Mouse (Mus musculus) forebrain, embryonic 11.5 days (tissue): Measurements from ENCODE around the gene Slc34a3. TPM values are rescaled to one million over a fixed set of nuclear protein-coding genes. Genes with fewer than 3 reads are reported as not detected.

Source experiments
- ATAC-seq: fragments of 200-750 bp; cut with Nextera tagmentation; replicated peaks from 2 replicates; pipeline ENCODE4 v1.8.0; 2017; ENCODE audit warnings: moderate TSS enrichment; ENCODE audit not compliant: low FRiP score
- DNase-seq: peaks from one replicate; pipeline ENCODE4 v3.0.0-alpha.2; 2017; ENCODE audit warnings: low spot score
- H3K27ac ChIP-seq: fragments of 300-500 bp; sonication (generic); 2 replicates; pipeline ENCODE4 v1.5.1; 2014; ENCODE audit warnings: low read depth, low read length
- H3K27me3 ChIP-seq: fragments of 300-500 bp; sonication (generic); 2 replicates; pipeline ENCODE4 v1.6.1; 2014; ENCODE audit warnings: mild to moderate bottlenecking, low read length, mixed read lengths; ENCODE audit not compliant: control insufficient read depth, insufficient read depth
- H3K36me3 ChIP-seq: fragments of 300-500 bp; sonication (generic); 2 replicates; pipeline ENCODE4 v1.6.1; 2014; ENCODE audit warnings: mild to moderate bottlenecking, low read length, moderate library complexity, mixed read lengths; ENCODE audit not compliant: control insufficient read depth, insufficient read depth
- H3K4me1 ChIP-seq: fragments of 300-500 bp; sonication (generic); replicated peaks from 2 replicates; pipeline ENCODE4 v1.6.1; 2014; ENCODE audit warnings: low read length, mixed read lengths; ENCODE audit not compliant: control insufficient read depth, insufficient read depth
- H3K4me2 ChIP-seq: fragments of 300-500 bp; sonication (generic); 2 replicates; pipeline ENCODE4 v1.6.1; 2014; ENCODE audit warnings: low read depth, mild to moderate bottlenecking, low read length, moderate library complexity, mixed read lengths; ENCODE audit not compliant: severe bottlenecking
- H3K4me3 ChIP-seq: fragments of 300-500 bp; sonication (generic); 2 replicates; pipeline ENCODE4 v1.5.1; 2014; ENCODE audit warnings: low read depth, low read length
- H3K9ac ChIP-seq: fragments of 300-500 bp; sonication (generic); 2 replicates; pipeline ENCODE4 v1.6.1; 2014; ENCODE audit warnings: low read length
- H3K9me3 ChIP-seq: fragments of 300-500 bp; sonication (generic); 2 replicates; pipeline ENCODE4 v1.6.1; 2016; ENCODE audit warnings: low read length, mixed read lengths; ENCODE audit not compliant: control insufficient read depth
- WGBS: fragments of 180-500 bp; shearing (Covaris S2); extraction: QIAGEN DNeasy Blood & Tissue Kit; methylation state at CpG from one replicate; pipeline ENCODE4 v1.1.7; 2014; 5-methylcytosine and 5-hydroxymethylcytosine counted together
- polyA plus RNA-seq: library from polyadenylated mRNA; unstranded; fragments of >200 nt; fragmentation: Nextera tagmentation; extraction: Ambion mirVana; gene quantifications from 2 replicates; pipeline ENCODE4 v1.2.1, GENCODE M21; 2014

Slc34a3 gene
- polyA plus RNA-seq, 1 experiment from 2014 or later, result not detected

- DNase-seq, result peak; percentile 98
- H3K36me3 ChIP-seq, result no peaks in the 10 kb centered on the region
- no peaks in the 10 kb centered on the region for H3K27me3 ChIP-seq
- H3K9ac ChIP-seq, result peak overlapping the region; percentile 70
- ATAC-seq, result peak; percentile 97
- no peaks in the 10 kb centered on the region for H3K9me3 ChIP-seq
- 2% methylated on average over 41 of the region's 41 CpGs for WGBS
- H3K4me1 ChIP-seq, result peaks cover 5% of the 10 kb centered on the region; the same call in 1 of the 2 replicates
- H3K4me2 ChIP-seq, result peak overlapping the region; percentile 51
- H3K27ac ChIP-seq, result peak overlapping the region; percentile 97
- H3K4me3 ChIP-seq, result peak overlapping the region; percentile 92
Measured at GRCm38 (mm10) chr2:25224766-25225752, 9.1 kb downstream of the Slc34a3 start.

DNA sequence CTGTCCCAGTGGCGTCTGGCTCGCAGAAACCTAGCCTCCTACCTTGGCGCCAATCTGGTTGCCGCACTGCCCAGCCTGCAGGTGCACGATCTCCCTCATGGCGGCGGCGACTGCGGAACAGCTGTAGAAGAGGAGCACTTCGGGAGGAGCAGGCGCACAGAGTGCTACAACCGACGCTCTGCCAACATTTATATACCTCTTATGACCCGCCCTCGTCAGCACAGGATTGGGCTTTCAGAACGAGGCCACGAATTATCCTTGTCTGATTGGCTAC is 9.7 kb downstream of the Slc34a3 start, which contains the start of gene Tubb4b:
TSS of gene Tubb4b (minus strand) at position 211 of the 274 bp plus-strand sequence.
- peak within 1 kb of the TSS; percentile 86 for H3K9ac ChIP-seq
- DNase-seq (no peak), ATAC-seq (no peak)
- H3K27ac ChIP-seq, result peak within 1 kb of the TSS; percentile 97
- peaks cover 5% of the 10 kb centered on the region; the same call in 1 of the 2 replicates for H3K4me1 ChIP-seq
- no peaks in the 10 kb centered on the region for H3K36me3 ChIP-seq
- no peaks in the 10 kb centered on the region for H3K9me3 ChIP-seq
- WGBS, result 1% methylated on average over 17 of the region's 17 CpGs
- H3K27me3 ChIP-seq, result no peaks in the 10 kb centered on the region
- H3K4me3 ChIP-seq, result peak within 1 kb of the TSS; percentile 92
- peak within 1 kb of the TSS; percentile 94 for H3K4me2 ChIP-seq

DNA sequence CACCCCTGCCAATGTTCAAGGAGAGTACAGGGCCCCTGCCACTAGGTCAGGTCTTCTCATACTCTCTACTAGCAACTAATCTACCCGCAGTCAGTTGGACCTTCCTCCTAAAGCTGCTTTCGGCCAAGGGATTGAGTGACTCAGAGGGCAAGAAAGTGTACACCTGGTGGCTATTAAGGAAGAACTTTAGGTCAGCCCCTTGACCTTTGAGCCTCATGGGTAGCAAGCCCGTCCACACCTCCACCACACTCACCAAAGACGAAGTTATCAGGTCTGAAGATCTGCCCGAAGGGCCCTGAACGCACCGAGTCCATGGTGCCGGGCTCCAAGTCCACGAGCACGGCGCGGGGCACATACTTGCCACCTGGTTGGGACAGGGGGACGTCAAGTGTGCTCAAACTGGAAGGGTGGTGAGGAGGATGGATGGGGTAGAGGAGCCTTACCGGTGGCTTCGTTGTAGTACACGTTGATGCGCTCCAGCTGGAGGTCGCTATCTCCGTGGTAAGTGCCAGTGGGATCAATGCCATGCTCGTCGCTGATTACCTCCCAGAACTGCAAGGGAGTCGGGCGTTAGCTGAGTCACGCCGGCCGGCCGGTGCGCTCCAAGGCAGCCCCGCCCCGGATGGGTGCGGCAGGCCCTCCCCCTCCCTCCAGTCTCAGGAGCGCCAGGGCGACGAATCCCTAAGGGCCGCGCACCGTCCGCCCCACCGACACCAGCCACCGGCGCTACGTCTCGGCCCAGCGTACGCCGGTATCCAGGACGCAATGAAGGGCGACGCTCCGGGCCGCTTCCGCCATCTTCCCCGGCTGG is 10.3 kb downstream of the Slc34a3 start:
- peak; percentile 86 for DNase-seq
- peak; percentile 39 for ATAC-seq

DNA sequence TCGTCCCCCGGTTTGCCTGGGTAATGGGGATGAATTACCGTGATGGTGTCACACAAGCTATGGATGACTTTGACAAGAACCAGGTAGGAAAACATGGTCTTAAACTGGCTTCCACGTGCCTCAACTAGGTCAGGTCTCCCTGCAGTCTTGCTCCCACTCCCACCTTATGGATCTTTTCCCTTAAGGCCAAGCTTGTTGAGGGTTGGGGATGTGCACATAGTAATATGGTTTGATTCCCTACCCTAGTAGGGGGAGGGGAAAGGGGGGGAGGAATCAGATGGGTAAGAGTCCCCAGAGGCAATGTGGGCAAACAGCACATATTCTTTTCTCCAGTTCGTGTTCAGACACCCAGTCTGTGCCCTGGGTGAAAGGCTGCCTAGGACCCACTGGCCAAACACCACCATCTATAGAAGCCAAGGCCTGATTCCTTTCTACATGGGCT is 12.8 kb downstream of the Slc34a3 start:
- Histone ChIP-seq H3K27me3 (no peaks in the 10 kb centered on the region), H3K27ac (no peak overlapping the region), H3K4me2 (no peak overlapping the region), H3K4me3 (no peak overlapping the region), H3K9me3 (no peaks in the 10 kb centered on the region), H3K9ac (no peak overlapping the region), H3K4me1 (peaks cover 5% of the 10 kb centered on the region; the same call in 1 of the 2 replicates), H3K36me3 (no peaks in the 10 kb centered on the region)
- WGBS, result 79% methylated on average over 5 of the region's 5 CpGs
- ATAC-seq, result no peak
- DNase-seq, result no peak

More for the DNA sequence above, 10.3 kb downstream of the Slc34a3 start:
- no peaks in the 10 kb centered on the region for H3K36me3 ChIP-seq
- no peaks in the 10 kb centered on the region for H3K27me3 ChIP-seq
- H3K4me1 ChIP-seq, result peaks cover 5% of the 10 kb centered on the region; the same call in 1 of the 2 replicates
- peak overlapping the region; percentile 92 for H3K4me3 ChIP-seq
- H3K9me3 ChIP-seq, result no peaks in the 10 kb centered on the region
- 1% methylated on average over 52 of the region's 53 CpGs for WGBS
- peak overlapping the region; percentile 86 for H3K9ac ChIP-seq
- peak overlapping the region; percentile 89 for H3K27ac ChIP-seq
- peak overlapping the region; percentile 94 for H3K4me2 ChIP-seq

DNA sequence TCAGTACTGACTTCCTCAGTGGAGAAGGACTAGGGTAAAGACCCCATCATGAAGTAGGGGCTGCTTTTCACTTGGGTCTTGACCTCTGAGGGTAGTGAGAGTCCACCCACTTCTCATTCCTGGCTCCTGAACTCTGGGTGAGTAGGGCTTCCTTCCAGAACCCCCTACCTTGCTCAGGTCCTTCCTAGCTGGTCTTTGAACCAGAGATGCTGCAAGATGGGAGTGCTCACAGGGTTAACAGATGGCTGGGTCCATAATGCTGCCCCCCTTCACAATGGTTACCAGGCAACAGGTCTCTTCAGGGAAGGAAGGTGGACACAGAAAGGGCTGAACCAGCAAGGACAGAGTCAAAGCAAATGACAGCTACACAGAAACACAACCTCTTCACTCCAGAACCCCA is 15.7 kb downstream of the Slc34a3 start, which contains the start of gene Fam166a:
TSS of gene Fam166a (plus strand) at position 301 of the 400 bp plus-strand sequence.
- Histone ChIP-seq H3K9me3 (no peaks in the 10 kb centered on the region), H3K4me2 (no peak within 1 kb of the TSS), H3K27me3 (no peaks in the 10 kb centered on the region), H3K36me3 (no peaks in the 10 kb centered on the region), H3K4me1 (peaks cover 2% of the 10 kb centered on the region; the same call in 1 of the 2 replicates), H3K27ac (no peak within 1 kb of the TSS), H3K9ac (no peak within 1 kb of the TSS), H3K4me3 (no peak within 1 kb of the TSS)
- ATAC-seq (no peak), DNase-seq (no peak)

- 65% methylated on average over 2 of the region's 2 CpGs for WGBS
- ATAC-seq (no peak), DNase-seq (no peak)
- H3K27ac ChIP-seq, result no peak overlapping the region
- H3K36me3 ChIP-seq, result no peaks in the 10 kb centered on the region
- no peak overlapping the region for H3K9ac ChIP-seq
- H3K9me3 ChIP-seq, result no peaks in the 10 kb centered on the region
- H3K4me3 ChIP-seq, result no peak overlapping the region
- H3K4me2 ChIP-seq, result no peak overlapping the region
- H3K27me3 ChIP-seq, result no peaks in the 10 kb centered on the region
- no peaks in the 10 kb centered on the region for H3K4me1 ChIP-seq
Measured at GRCm38 (mm10) chr2:25217666-25218065, 16.5 kb downstream of the Slc34a3 start.

DNA sequence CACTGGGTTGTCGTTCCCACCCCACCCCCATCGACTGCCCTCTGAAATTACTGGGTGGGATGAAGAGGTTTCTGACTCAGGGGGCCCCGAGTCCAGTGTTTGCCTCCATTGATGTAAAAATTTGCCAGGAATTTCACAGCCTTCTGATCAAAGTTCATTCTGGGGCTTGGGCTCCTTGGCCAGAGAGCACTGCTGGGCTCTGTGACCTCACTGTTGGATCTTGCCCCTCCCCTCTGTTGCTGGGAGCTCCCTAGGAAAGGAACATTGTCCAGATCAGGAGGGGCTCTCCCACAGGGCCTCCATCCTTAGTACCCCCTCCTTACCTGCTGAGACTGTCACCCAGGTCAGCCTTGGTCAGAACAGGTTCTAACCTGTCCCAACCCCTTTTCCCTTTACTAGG is 19.7 kb downstream of the Slc34a3 start, which contains the start of gene Stpg3:
TSS of gene Stpg3 (minus strand) at position 194 of the 400 bp plus-strand sequence.
- H3K27ac ChIP-seq, result no peak within 1 kb of the TSS
- no peak for ATAC-seq

GRCm38 (mm10) chr2:25213266-25213865 is 20.8 kb downstream of the Slc34a3 start:
- Histone ChIP-seq H3K4me1 (peaks cover 6% of the 10 kb centered on the region; the same call in 1 of the 2 replicates), H3K4me2 (no peak overlapping the region), H3K27me3 (no peaks in the 10 kb centered on the region), H3K36me3 (no peaks in the 10 kb centered on the region), H3K9ac (no peak overlapping the region), H3K4me3 (no peak overlapping the region), H3K9me3 (no peaks in the 10 kb centered on the region), H3K27ac (no peak overlapping the region)
- ATAC-seq, result no peak
- no peak for DNase-seq
- WGBS, result 69% methylated on average over 23 of the region's 23 CpGs

More for the DNA sequence above, 19.7 kb downstream of the Slc34a3 start, which contains the start of gene Stpg3:
- H3K9me3 ChIP-seq, result no peaks in the 10 kb centered on the region
- H3K9ac ChIP-seq, result no peak within 1 kb of the TSS
- no peaks in the 10 kb centered on the region for H3K36me3 ChIP-seq
- WGBS, result 78% methylated on average over 3 of the region's 3 CpGs
- H3K4me3 ChIP-seq, result no peak within 1 kb of the TSS
- DNase-seq, result no peak
- H3K4me1 ChIP-seq, result peaks cover 6% of the 10 kb centered on the region; the same call in 1 of the 2 replicates
- H3K4me2 ChIP-seq, result no peak within 1 kb of the TSS
- H3K27me3 ChIP-seq, result no peaks in the 10 kb centered on the region
